Mouse (Mus musculus) lung, embryonic 14.5 days (tissue): ENCODE measurements around the gene Rab6b. TPM values are rescaled to one million over a fixed set of nuclear protein-coding genes. Genes with fewer than 3 reads are reported as not detected.
"Not testable (repeated sequence)": the region's sequence is repeated elsewhere in the genome, so short reads cannot be mapped to it uniquely, and the experiment has no call there.

ENCODE experiments used
- ATAC-seq: fragments of 200-750 bp; cut with Nextera tagmentation; 2 replicates; pipeline ENCODE4 v1.8.0; 2017; ENCODE audit warnings: mild to moderate bottlenecking, moderate TSS enrichment, moderate library complexity; ENCODE audit not compliant: insufficient read depth
- DNase-seq: peaks from one replicate; pipeline ENCODE4 v3.0.0-alpha.2; 2015
- H3K27ac ChIP-seq: fragments of 300-500 bp; sonication (generic); 2 replicates; pipeline ENCODE4 v1.5.1; 2014; ENCODE audit warnings: low read depth, mild to moderate bottlenecking, moderate library complexity
- H3K27me3 ChIP-seq: fragments of 300-500 bp; sonication (generic); 2 replicates; pipeline ENCODE4 v1.6.1; 2014; ENCODE audit warnings: low read length, control low read depth; ENCODE audit not compliant: insufficient read depth
- H3K36me3 ChIP-seq: fragments of 300-500 bp; sonication (generic); 2 replicates; pipeline ENCODE4 v1.6.1; 2014; ENCODE audit warnings: control low read depth; ENCODE audit not compliant: insufficient read depth
- H3K4me1 ChIP-seq: fragments of 300-500 bp; sonication (generic); 2 replicates; pipeline ENCODE4 v1.6.1; 2014; ENCODE audit warnings: antibody characterized with exemption, control low read depth; ENCODE audit not compliant: insufficient read depth
- H3K4me2 ChIP-seq: fragments of 300-500 bp; sonication (generic); 2 replicates; pipeline ENCODE4 v1.6.1; 2014; ENCODE audit warnings: mild to moderate bottlenecking
- H3K4me3 ChIP-seq: fragments of 300-500 bp; sonication (generic); 2 replicates; pipeline ENCODE4 v1.5.1; 2014; ENCODE audit warnings: low read depth, low read length
- H3K9ac ChIP-seq: fragments of 300-500 bp; sonication (generic); 2 replicates; pipeline ENCODE4 v1.6.1; 2014
- H3K9me3 ChIP-seq: fragments of 300-500 bp; sonication (generic); 2 replicates; pipeline ENCODE4 v1.6.1; 2016; ENCODE audit warnings: low read depth, low read length, control low read depth
- CTCF ChIP-seq: IDR thresholded peaks from 2 replicates; pipeline ENCODE4 v1.5.1; 2016; ENCODE audit warnings: antibody characterized with exemption, low read depth
- WGBS: fragments of 180-500 bp; shearing (Covaris S2); extraction: QIAGEN DNeasy Blood & Tissue Kit; methylation state at CpG from one replicate; pipeline ENCODE4 v1.1.7; 2014; 5-methylcytosine and 5-hydroxymethylcytosine counted together
- polyA plus RNA-seq: library from polyadenylated mRNA; unstranded; fragments of >200 nt; fragmentation: Nextera tagmentation; extraction: Ambion mirVana; gene quantifications from 2 replicates; pipeline ENCODE4 v1.2.1, GENCODE M21; 2014

The Rab6b gene
- polyA plus RNA-seq, 1 experiment from 2014 or later, result 1.5 TPM

- no peaks in the 10 kb centered on the region for H3K9me3 ChIP-seq
- H3K27me3 ChIP-seq, result no peaks in the 10 kb centered on the region
- DNase-seq (no peak), ATAC-seq (no peak)
- H3K4me2 ChIP-seq, result no peak overlapping the region
- 56% methylated on average over 8 of the region's 8 CpGs for WGBS
- H3K9ac ChIP-seq, result no peak overlapping the region
- H3K4me3 ChIP-seq, result no peak overlapping the region
- H3K27ac ChIP-seq, result no peak overlapping the region
- TF ChIP-seq CTCF, result no peak
- H3K4me1 ChIP-seq, result no peaks in the 10 kb centered on the region
- no peaks in the 10 kb centered on the region for H3K36me3 ChIP-seq
Observed at GRCm38 (mm10) chr9:103087301-103087700, 24.3 kb upstream of the Rab6b start.

- ATAC-seq (no peak), DNase-seq (no peak)
- Histone ChIP-seq H3K4me2 (no peak overlapping the region), H3K36me3 (no peaks in the 10 kb centered on the region), H3K4me3 (no peak overlapping the region), H3K9me3 (no peaks in the 10 kb centered on the region), H3K9ac (no peak overlapping the region), H3K4me1 (no peaks in the 10 kb centered on the region), H3K27me3 (no peaks in the 10 kb centered on the region), H3K27ac (no peak overlapping the region)
- TF ChIP-seq CTCF, result no peak
- WGBS, result 83% methylated on average over 2 of the region's 2 CpGs
Observed at GRCm38 (mm10) chr9:103088661-103089060, 22.9 kb upstream of the Rab6b start.

GRCm38 (mm10) chr9:103090116-103090875, 21.3 kb upstream of the Rab6b start:
- no peaks in the 10 kb centered on the region for H3K36me3 ChIP-seq
- WGBS, result 34% methylated on average over 9 of the region's 9 CpGs

GRCm38 (mm10) chr9:103091039-103091883, 20.3 kb upstream of the Rab6b start:
- ATAC-seq, result no peak
- H3K27ac ChIP-seq, result no peak overlapping the region
- no peaks in the 10 kb centered on the region for H3K4me1 ChIP-seq
- no peak for DNase-seq
- H3K9ac ChIP-seq, result no peak overlapping the region
- WGBS, result 77% methylated on average over 16 of the region's 16 CpGs
- H3K4me3 ChIP-seq, result no peak overlapping the region
- no peaks in the 10 kb centered on the region for H3K9me3 ChIP-seq
- H3K4me2 ChIP-seq, result no peak overlapping the region
- no peaks in the 10 kb centered on the region for H3K36me3 ChIP-seq
- no peak for TF ChIP-seq CTCF
- no peaks in the 10 kb centered on the region for H3K27me3 ChIP-seq

More at GRCm38 (mm10) chr9:103090116-103090875, 21.3 kb upstream of the Rab6b start:
- Histone ChIP-seq H3K4me2 (no peak overlapping the region), H3K27me3 (no peaks in the 10 kb centered on the region), H3K9me3 (no peaks in the 10 kb centered on the region), H3K4me1 (no peaks in the 10 kb centered on the region), H3K4me3 (no peak overlapping the region), H3K9ac (no peak overlapping the region), H3K27ac (no peak overlapping the region)
- ATAC-seq (peak; percentile 36; the same call in 1 of the 2 replicates), DNase-seq (peak; percentile 58)
- TF ChIP-seq CTCF, result no peak

GRCm38 (mm10) chr9:103092248-103092647, 19.3 kb upstream of the Rab6b start:
- TF ChIP-seq CTCF, result peak; percentile 99
- Histone ChIP-seq H3K4me3 (peak overlapping the region; percentile 42), H3K27ac (no peak overlapping the region), H3K4me2 (peak overlapping the region; percentile 86), H3K9ac (peak overlapping the region; percentile 57), H3K27me3 (no peaks in the 10 kb centered on the region), H3K36me3 (no peaks in the 10 kb centered on the region), H3K4me1 (no peaks in the 10 kb centered on the region), H3K9me3 (no peaks in the 10 kb centered on the region)
- WGBS, result 0% methylated on average over 19 of the region's 19 CpGs
- ATAC-seq (peak; percentile 91), DNase-seq (peak; percentile 96)

GRCm38 (mm10) chr9:103093681-103094080, 17.9 kb upstream of the Rab6b start:
- DNase-seq (no peak), ATAC-seq (no peak)
- 64% methylated on average over 3 of the region's 3 CpGs for WGBS
- Histone ChIP-seq H3K9me3 (no peaks in the 10 kb centered on the region), H3K27me3 (no peaks in the 10 kb centered on the region), H3K4me1 (no peaks in the 10 kb centered on the region), H3K36me3 (no peaks in the 10 kb centered on the region), H3K9ac (no peak overlapping the region), H3K27ac (no peak overlapping the region), H3K4me2 (no peak overlapping the region), H3K4me3 (no peak overlapping the region)
- TF ChIP-seq CTCF, result no peak

- not testable (repeated sequence) for H3K9ac ChIP-seq, H3K9me3 ChIP-seq, H3K27ac ChIP-seq, H3K36me3 ChIP-seq, H3K4me1 ChIP-seq
- Histone ChIP-seq H3K4me3 (peak overlapping the region; percentile 29), H3K4me2 (peak overlapping the region; percentile 51), H3K27me3 (peaks cover 37% of the 10 kb centered on the region)
- TF ChIP-seq CTCF, result 0 out of 2 replicates have a peak, but pooled peaks have one; percentile 1
- ATAC-seq, result peak; percentile 66
- peak; percentile 70 for DNase-seq
- WGBS, result 19% methylated on average over 8 of the region's 14 CpGs
Observed at GRCm38 (mm10) chr9:103108341-103108798, 3.2 kb upstream of the Rab6b start.
